Mouse (Mus musculus) liver, embryonic 16.5 days (tissue): Measurements from ENCODE around the gene Mad1l1. TPM values are rescaled to one million over a fixed set of nuclear protein-coding genes. Genes with fewer than 3 reads are reported as not detected.
A peak's percentile ranks its signal among the peaks of the same experiment; 100 is the strongest.

Experiments
- ATAC-seq: fragments of 200-750 bp; cut with Nextera tagmentation; 2 replicates; pipeline ENCODE4 v1.8.0; 2017; ENCODE audit warnings: low read depth, mild to moderate bottlenecking, moderate number of reproducible peaks, moderate library complexity
- H3K27ac ChIP-seq: fragments of 300-500 bp; sonication (generic); 2 replicates; pipeline ENCODE4 v1.5.1; 2014; ENCODE audit warnings: mild to moderate bottlenecking, low read length
- H3K27me3 ChIP-seq: fragments of 300-500 bp; sonication (generic); 2 replicates; pipeline ENCODE4 v1.6.1; 2014; ENCODE audit warnings: low read depth, low read length, mixed read lengths; ENCODE audit not compliant: control insufficient read depth, insufficient read depth
- H3K36me3 ChIP-seq: fragments of 300-500 bp; sonication (generic); 2 replicates; pipeline ENCODE4 v1.6.1; 2014; ENCODE audit warnings: mild to moderate bottlenecking; ENCODE audit not compliant: control insufficient read depth, insufficient read depth
- H3K4me1 ChIP-seq: fragments of 300-500 bp; sonication (generic); 2 replicates; pipeline ENCODE4 v1.6.1; 2014; ENCODE audit warnings: low read depth, low read length, mixed read lengths; ENCODE audit not compliant: control insufficient read depth
- H3K4me2 ChIP-seq: fragments of 300-500 bp; sonication (generic); 2 replicates; pipeline ENCODE4 v1.6.1; 2014; ENCODE audit warnings: low read depth, low read length, mixed read lengths
- H3K4me3 ChIP-seq: fragments of 300-500 bp; sonication (generic); 2 replicates; pipeline ENCODE4 v1.5.1; 2014; ENCODE audit warnings: low read depth, mild to moderate bottlenecking, low read length
- H3K9ac ChIP-seq: fragments of 300-500 bp; sonication (generic); 2 replicates; pipeline ENCODE4 v1.6.1; 2014; ENCODE audit warnings: low read depth, low read length
- H3K9me3 ChIP-seq: fragments of 300-500 bp; sonication (generic); replicated peaks from 2 replicates; pipeline ENCODE4 v1.6.1; 2016; ENCODE audit warnings: low read length; ENCODE audit not compliant: control insufficient read depth
- WGBS: fragments of 180-500 bp; shearing (Covaris S2); extraction: QIAGEN DNeasy Blood & Tissue Kit; methylation state at CpG from one replicate; pipeline ENCODE4 v1.1.7; 2014; ENCODE audit not compliant: insufficient replicate concordance; 5-methylcytosine and 5-hydroxymethylcytosine counted together
- polyA plus RNA-seq: library from polyadenylated mRNA; unstranded; fragments of >200 nt; fragmentation: Nextera tagmentation; extraction: Ambion mirVana; gene quantifications from 2 replicates; pipeline ENCODE4 v1.2.1, GENCODE M21; 2015

The Mad1l1 gene
- polyA plus RNA-seq, 1 experiment from 2014 or later = 19.3 TPM

GRCm38 (mm10) chr5:140123194-140123593, 198.2 kb downstream of the Mad1l1 start:
- Histone ChIP-seq H3K4me2 (no peak overlapping the region), H3K4me1 (peaks cover 5% of the 10 kb centered on the region), H3K4me3 (no peak overlapping the region), H3K9ac (no peak overlapping the region), H3K27me3 (no peaks in the 10 kb centered on the region), H3K9me3 (no peaks in the 10 kb centered on the region), H3K27ac (no peak overlapping the region), H3K36me3 (no peaks in the 10 kb centered on the region)
- WGBS = 76% methylated on average over 5 of the region's 5 CpGs
- ATAC-seq = no peak

- Histone ChIP-seq H3K9me3 (no peaks in the 10 kb centered on the region), H3K27ac (no peak overlapping the region), H3K27me3 (no peaks in the 10 kb centered on the region), H3K4me1 (peaks cover 5% of the 10 kb centered on the region), H3K9ac (no peak overlapping the region), H3K36me3 (no peaks in the 10 kb centered on the region), H3K4me2 (no peak overlapping the region), H3K4me3 (no peak overlapping the region)
- ATAC-seq = no peak
- 77% methylated on average over 3 of the region's 3 CpGs for whole genome bisulfite sequencing
These were observed 199.4 kb downstream of the Mad1l1 start for GRCm38 (mm10) chr5:140121966-140122365.

- no peak overlapping the region for H3K9ac ChIP-seq
- no peaks in the 10 kb centered on the region for H3K27me3 ChIP-seq
- 79% methylated on average over 3 of the region's 3 CpGs for WGBS
- H3K4me2 ChIP-seq = no peak overlapping the region
- peaks cover 28% of the 10 kb centered on the region for H3K4me1 ChIP-seq
- H3K9me3 ChIP-seq = no peaks in the 10 kb centered on the region
- H3K27ac ChIP-seq = no peak overlapping the region
- no peak for ATAC-seq
- no peaks in the 10 kb centered on the region for H3K36me3 ChIP-seq
- no peak overlapping the region for H3K4me3 ChIP-seq
These were observed 202.4 kb downstream of the Mad1l1 start for GRCm38 (mm10) chr5:140118921-140119320.

DNA sequence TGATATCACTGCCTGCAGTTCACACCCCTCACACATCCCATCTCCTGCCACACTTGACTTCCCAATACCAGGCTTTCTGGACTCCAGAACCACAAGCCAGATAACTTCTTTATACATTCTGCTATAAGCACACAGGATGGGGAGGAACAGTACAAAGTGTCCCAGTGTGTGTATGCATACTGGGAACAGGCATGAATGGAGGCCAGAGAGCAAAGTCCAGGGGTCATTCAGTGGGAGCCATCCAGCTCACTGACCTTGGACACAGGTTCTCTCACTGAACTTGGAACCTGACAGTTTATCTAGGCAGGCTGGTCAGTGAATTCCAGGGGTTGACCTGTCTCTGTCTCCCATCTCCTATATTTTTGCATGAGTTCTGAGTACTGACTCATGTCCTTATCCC, 203.4 kb downstream of the Mad1l1 start:
- ATAC-seq = peak; percentile 81
- H3K4me1 ChIP-seq = peaks cover 28% of the 10 kb centered on the region
- H3K9me3 ChIP-seq = no peaks in the 10 kb centered on the region
- no peak overlapping the region for H3K9ac ChIP-seq
- H3K27ac ChIP-seq = peak overlapping the region; percentile 77
- H3K4me3 ChIP-seq = no peak overlapping the region
- H3K27me3 ChIP-seq = no peaks in the 10 kb centered on the region
- no peak overlapping the region for H3K4me2 ChIP-seq
- no peaks in the 10 kb centered on the region for H3K36me3 ChIP-seq

- Histone ChIP-seq H3K36me3 (no peaks in the 10 kb centered on the region), H3K4me1 (peaks cover 28% of the 10 kb centered on the region), H3K9ac (no peak overlapping the region), H3K27ac (peak overlapping the region; percentile 54), H3K9me3 (no peaks in the 10 kb centered on the region), H3K27me3 (no peaks in the 10 kb centered on the region), H3K4me3 (no peak overlapping the region), H3K4me2 (no peak overlapping the region)
- WGBS = 28% methylated on average over 8 of the region's 8 CpGs
- ATAC-seq = peak; percentile 8; the same call in 1 of the 2 replicates
These were observed 205.7 kb downstream of the Mad1l1 start for GRCm38 (mm10) chr5:140115434-140116271.

- no peak overlapping the region for H3K27ac ChIP-seq
These were observed 206.8 kb downstream of the Mad1l1 start for GRCm38 (mm10) chr5:140114512-140115060.

DNA sequence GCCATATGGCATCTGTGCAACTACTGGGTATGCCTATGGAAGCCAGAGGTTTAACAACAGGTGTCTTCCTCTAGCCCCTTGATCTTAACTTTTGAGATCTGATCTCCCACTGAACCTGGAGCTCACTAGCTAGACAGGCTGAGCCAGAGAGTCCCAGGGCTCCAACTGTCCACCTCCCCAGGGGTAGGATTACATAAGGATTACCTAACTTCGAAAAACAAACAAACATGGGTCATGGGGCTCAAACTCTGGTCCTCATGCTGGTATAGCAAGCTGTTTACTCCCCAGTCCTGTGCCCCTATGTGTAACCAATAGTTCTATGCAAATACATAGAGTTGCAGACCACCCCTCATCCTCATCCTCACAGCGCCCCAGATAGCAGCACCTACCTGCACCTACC, 208.1 kb downstream of the Mad1l1 start:
- peak; percentile 73 for ATAC-seq
- no peak overlapping the region for H3K4me2 ChIP-seq
- H3K4me1 ChIP-seq = peaks cover 27% of the 10 kb centered on the region
- H3K27ac ChIP-seq = peak overlapping the region; percentile 64
- 65% methylated on average over 2 of the region's 2 CpGs for whole genome bisulfite sequencing
- no peaks in the 10 kb centered on the region for H3K27me3 ChIP-seq
- H3K36me3 ChIP-seq = no peaks in the 10 kb centered on the region
- no peak overlapping the region for H3K9ac ChIP-seq
- H3K9me3 ChIP-seq = no peaks in the 10 kb centered on the region
- no peak overlapping the region for H3K4me3 ChIP-seq

More at GRCm38 (mm10) chr5:140114512-140115060, 206.8 kb downstream of the Mad1l1 start:
- Histone ChIP-seq H3K4me1 (peaks cover 32% of the 10 kb centered on the region), H3K36me3 (no peaks in the 10 kb centered on the region), H3K9ac (no peak overlapping the region), H3K27me3 (no peaks in the 10 kb centered on the region), H3K4me3 (no peak overlapping the region), H3K9me3 (no peaks in the 10 kb centered on the region), H3K4me2 (no peak overlapping the region)
- WGBS = 85% methylated on average over 3 of the region's 3 CpGs
- no peak for ATAC-seq

- no peaks in the 10 kb centered on the region for H3K9me3 ChIP-seq
- H3K27ac ChIP-seq = 0 out of 2 replicates have a peak overlapping the region, but pooled peaks have one; percentile 9
- 28% methylated on average over 3 of the region's 3 CpGs for WGBS
- no peak overlapping the region for H3K9ac ChIP-seq
- H3K27me3 ChIP-seq = no peaks in the 10 kb centered on the region
- no peak overlapping the region for H3K4me2 ChIP-seq
- H3K4me3 ChIP-seq = no peak overlapping the region
- ATAC-seq = 0 out of 2 replicates have a peak, but pooled peaks have one; percentile 40
- H3K4me1 ChIP-seq = peaks cover 8% of the 10 kb centered on the region
- H3K36me3 ChIP-seq = no peaks in the 10 kb centered on the region
These were observed 211.3 kb downstream of the Mad1l1 start for GRCm38 (mm10) chr5:140110024-140110423.

- H3K4me3 ChIP-seq = no peak overlapping the region
- 76% methylated on average over 2 of the region's 2 CpGs for WGBS
- H3K27ac ChIP-seq = no peak overlapping the region
- no peaks in the 10 kb centered on the region for H3K27me3 ChIP-seq
- H3K4me1 ChIP-seq = peaks cover 4% of the 10 kb centered on the region; the same call in 1 of the 2 replicates
- no peaks in the 10 kb centered on the region for H3K36me3 ChIP-seq
- no peak overlapping the region for H3K9ac ChIP-seq
- H3K4me2 ChIP-seq = no peak overlapping the region
- no peak for ATAC-seq
- no peaks in the 10 kb centered on the region for H3K9me3 ChIP-seq
These were observed 213.4 kb downstream of the Mad1l1 start for GRCm38 (mm10) chr5:140107907-140108306.
